Mouse (Mus musculus): ENCODE data around the gene Lrig1.

Gene Lrig1

GRCm38 (mm10) chr6:94698509-94699172, 1.3 kb downstream of the Lrig1 start:
- no peak for DNase-seq (ENCODE audit: low spot score)

DNA sequence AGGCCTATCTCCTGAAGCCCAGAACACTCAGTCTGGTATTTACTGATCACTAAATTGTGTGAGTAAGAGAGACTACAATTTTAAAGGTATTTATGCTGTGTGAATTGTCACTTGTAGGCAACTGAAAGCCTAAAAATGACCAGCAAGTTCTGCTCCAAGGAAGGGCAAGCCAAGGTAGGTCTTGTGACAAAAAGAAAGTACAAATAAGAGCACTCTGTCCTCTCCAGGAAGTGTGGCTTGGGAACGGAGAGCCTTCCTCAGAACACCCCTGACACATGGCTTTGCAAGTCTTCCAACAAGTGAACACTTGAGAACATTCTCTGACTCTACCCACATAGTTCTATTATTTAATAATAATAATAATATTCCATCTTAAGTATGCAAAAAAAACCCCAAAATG, 2.5 kb downstream of the Lrig1 start:
- DNase-seq (ENCODE audit: low spot score), result no peak

DNA sequence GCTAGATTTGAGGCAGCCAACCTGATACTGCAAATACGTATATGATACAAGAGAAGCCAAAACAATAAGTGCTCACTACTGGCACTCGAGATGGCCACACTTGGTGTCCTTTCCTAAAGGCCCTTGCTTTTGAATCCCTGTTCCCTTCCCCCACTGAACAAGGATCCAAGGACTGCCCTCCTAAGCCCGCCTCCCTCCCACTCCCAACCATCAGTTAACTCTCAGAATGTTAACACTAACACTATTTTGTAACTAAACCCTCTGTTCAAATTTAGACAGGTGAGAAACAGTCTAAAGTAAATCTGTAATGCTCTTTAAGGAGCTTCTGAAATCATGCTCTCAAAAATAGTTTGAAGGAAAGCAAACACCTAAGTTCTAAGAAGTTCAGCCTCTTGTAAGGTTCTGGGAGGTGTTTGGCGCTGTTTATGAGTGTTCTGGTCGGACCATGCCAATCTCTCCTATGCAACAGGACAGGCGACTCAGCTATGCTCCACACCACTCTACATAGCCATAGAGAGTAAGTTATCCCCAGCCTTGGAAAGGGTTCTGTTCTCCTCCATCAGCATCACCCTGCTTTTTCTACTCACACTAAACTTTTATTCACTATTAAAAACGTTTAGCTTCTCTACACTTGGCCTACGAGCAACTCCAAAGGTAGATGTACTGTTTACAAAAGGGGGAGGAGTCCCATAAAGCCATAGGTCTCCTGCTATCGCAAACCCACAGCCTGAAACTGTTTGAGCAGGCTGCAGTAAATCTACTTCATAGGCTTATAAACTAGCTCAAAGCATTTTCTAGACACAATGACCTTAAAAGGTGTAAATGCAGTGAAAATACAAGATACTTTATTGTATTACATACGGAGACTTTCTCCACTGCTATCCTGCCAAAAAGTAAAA, 3.5 kb downstream of the Lrig1 start:
- DNase-seq (ENCODE audit: low spot score), result no peak

- DNase-seq (ENCODE audit: low spot score), result no peak
Measured at GRCm38 (mm10) chr6:94695121-94695930, 4.6 kb downstream of the Lrig1 start.

DNA sequence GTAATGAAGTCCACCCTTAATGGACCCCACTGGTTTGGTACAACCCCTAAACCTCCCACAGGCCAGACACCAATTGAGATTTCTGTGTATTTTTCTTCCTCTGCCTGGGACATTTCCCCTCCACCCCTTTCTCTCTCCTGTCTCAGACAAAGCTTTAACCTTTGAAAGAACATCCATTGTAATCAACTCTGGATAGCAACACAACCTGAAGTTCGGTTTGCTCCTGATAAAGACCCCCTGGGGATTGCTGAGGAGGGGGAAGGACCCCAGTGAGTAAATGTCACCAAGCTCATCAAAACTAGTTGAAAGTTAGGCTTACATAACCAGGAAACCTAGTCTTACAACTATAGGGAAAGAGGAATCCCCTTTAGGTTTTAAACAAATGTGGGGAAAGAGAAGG, 5.5 kb downstream of the Lrig1 start:
- no peak for DNase-seq (ENCODE audit: low spot score)

DNA sequence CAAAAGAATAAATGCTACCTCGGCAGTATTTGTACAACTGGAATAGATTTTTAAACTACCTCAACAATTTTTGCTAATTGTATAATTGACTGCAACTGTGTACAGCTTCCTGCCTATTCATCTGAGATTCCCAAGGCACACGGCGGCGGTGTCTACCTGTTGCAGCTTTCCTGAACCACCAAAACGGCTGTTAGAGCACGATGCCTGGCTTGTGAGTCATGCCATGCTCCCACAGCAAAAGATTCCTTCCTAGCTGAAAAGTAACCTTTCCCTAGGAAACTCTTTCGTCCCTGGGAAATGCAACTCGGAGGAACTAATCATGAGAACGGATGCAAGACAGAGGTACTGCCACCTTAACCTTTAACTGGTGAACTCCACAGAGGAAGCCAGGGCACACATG, 6.9 kb downstream of the Lrig1 start:
- DNase-seq (ENCODE audit: low spot score), result no peak

GRCm38 (mm10) chr6:94692003-94692402, 8.0 kb downstream of the Lrig1 start:
- DNase-seq (ENCODE audit: low spot score), result peak; percentile 59

DNA sequence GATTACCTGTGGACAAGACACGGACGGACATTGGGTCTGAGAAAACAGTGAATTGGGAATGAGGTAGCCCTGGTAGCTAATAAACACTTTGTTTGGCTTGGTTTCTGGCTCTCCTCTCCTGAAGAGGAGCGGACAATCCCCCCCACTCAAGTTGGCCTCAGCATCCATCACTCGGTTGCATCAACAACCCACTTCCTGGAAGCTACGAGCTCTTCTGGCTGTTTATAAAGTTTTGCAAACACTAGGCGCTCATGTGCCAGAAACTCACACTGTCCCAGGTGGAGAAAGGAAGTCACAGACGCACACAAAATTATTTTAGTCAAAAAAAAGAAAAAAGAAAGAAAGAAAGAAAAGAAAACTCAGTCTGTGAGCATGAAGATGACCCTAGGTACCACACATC, 9.7 kb downstream of the Lrig1 start:
- DNase-seq (ENCODE audit: low spot score), result no peak

DNA sequence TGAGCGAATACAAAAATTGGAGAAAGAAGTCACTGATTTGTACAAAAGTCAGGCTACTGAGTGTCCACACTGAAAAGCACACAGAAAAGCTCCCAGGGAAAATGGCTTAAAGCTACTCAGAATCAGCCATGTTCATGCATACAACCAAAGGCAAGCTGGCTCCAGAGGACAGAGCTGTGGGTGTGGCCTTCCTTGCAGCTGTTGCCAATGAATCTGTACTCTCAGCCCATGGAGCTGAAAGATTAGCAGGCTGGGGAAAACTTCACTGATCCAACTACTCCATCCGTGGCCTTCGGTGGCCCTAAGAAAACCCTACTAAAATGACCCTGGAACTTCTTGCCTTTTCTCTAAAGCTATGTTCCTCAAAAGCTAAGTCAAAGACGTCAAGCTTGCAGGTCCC, 11.2 kb downstream of the Lrig1 start:
- peak; percentile 60 for DNase-seq (ENCODE audit: low spot score)

- no peak for DNase-seq (ENCODE audit: low spot score)
Measured at GRCm38 (mm10) chr6:94686048-94686447, 13.9 kb downstream of the Lrig1 start.

- DNase-seq (ENCODE audit: low spot score), result no peak
Measured at GRCm38 (mm10) chr6:94685611-94686010, 14.3 kb downstream of the Lrig1 start.

DNA sequence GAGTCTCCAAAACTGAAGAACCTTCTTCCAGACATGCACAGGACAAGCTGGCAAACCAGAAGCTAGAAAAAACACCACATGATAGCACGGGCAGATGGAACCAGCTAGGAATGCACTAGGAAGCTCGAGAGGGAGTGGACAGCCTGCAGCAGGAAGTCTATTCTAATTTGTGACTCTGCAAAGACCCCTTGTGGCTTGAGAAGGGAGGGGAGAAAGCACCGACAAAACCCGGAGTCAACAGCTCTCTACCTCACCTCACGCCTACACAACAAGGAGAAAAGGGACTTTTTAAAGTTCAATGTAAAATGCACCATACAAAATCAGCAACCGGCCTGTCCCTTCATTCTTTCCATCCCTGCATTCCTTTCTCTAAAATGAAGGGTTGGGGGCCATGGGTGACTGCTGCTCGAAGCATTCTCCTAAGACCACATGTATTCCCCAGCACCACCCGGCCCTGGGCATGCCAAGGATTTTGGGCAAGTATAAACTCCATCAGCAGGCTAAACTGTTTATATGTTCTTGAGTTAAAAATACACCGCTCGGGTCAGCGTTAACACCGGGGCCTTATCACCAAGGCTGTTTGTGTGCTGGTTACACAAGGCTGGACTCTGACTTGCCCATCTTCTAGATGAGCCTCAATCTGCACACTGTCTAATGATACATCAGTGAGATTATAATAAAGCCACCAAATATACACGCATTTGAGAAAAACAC, 15.0 kb downstream of the Lrig1 start:
- no peak for DNase-seq (ENCODE audit: low spot score)

DNA sequence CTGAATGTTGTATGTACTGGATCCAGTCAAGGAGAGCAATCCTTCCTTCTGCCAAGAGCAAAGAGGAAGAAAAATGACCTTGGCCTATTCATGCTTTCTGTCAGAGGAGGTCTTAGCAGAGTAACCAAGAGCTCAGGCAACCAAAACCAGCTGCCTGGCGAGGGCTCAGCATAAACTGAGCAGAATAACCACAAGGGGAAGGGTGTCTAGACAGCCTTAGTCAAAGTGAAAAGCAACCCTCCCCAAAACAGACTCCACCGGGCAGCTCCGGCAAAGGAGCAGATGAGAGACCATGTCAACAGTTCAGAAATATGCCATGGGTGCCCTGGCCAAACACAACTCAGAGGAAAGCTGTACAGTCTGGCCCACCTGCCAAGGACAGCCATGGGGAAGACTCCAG, 16.3 kb downstream of the Lrig1 start:
- DNase-seq (ENCODE audit: low spot score), result no peak

- no peak for DNase-seq (ENCODE audit: low spot score)
Measured at GRCm38 (mm10) chr6:94682270-94682618, 17.7 kb downstream of the Lrig1 start.

GRCm38 (mm10) chr6:94681446-94682269, 18.3 kb downstream of the Lrig1 start:
- DNase-seq (ENCODE audit: low spot score), result no peak

GRCm38 (mm10) chr6:94680760-94681445, 19.1 kb downstream of the Lrig1 start:
- DNase-seq (ENCODE audit: low spot score), result no peak

DNA sequence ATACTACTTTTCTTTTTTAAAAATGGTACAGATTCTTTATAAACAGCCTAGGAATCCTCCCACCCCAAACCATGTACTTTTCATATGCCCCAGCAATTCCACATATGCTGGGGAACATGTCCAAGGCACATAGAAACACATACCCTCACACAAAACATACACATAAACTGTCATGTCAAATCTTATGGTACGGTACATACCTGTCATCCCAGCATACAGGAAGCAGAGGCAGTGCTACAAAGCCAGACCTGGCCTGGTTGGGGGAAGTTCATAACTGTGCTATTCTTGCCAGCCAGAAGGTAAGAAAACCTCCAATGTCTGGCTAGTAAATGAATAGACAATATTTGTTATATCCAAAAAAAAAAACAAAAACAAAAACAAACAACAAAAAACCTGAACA, 20.7 kb downstream of the Lrig1 start:
- no peak for DNase-seq (ENCODE audit: low spot score)

DNA sequence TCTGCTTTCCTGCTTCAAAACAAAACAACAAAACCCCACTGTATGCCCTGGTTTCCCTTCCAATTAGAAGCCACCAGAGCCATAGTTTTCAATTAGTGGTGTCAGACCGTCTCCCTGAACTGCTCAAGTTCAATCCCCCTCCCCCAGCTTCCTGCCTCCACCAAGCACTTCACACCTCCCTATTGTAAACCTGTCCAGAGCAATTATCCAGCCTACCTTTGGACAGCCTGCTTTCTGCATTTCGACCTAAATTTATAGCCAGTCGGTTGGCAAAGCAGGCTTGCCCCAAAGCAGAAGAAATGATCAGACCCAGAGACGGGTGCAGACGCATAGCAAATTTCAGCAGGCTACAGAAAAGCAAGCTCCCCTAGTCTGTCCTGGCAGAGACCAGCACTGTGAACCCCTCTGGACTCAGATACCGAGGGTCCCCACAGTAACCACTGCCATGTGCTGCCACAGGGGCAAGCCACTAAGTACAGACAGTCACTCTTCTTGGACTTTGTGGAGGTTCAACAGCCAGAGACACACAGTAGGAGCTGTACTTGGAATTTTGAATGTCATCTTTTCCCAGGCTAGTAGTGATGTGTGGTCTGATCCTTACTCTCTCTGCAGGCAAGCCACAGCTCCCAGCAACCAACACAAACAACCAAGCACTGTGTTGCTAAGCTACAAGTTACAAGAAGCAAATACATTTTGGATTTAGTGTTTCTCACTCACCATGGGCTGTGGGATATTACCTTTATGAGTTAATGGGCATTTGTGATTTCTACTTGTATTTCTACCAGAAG, 21.4 kb downstream of the Lrig1 start:
- DNase-seq (ENCODE audit: low spot score), result no peak

DNA sequence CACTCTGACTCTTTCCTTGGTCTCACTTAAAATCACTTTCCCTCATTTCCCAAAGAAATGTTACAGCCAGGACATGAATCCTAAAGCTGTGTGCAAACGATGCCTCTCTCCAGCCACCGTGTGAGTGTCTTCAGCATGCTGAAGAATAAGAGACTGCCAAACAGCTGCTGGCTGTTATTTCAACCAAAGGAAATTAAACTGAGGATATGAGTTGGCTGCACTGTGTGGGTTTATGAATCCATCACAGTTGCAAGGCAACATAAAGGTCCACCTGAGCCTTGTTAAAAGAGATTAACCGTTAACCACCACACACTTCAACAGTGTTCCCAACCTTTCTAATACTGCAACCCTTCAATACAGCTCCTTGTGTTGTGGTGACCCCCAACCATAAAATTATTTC, 22.5 kb downstream of the Lrig1 start:
- no peak for DNase-seq (ENCODE audit: low spot score)

- no peak for DNase-seq (ENCODE audit: low spot score)
Measured at GRCm38 (mm10) chr6:94676840-94677239, 23.1 kb downstream of the Lrig1 start.

Data from embryo, embryonic 10.5 days (tissue).